9 mouse cellular contexts compared by ENCODE assay signal in genomic region chr15:51103948-51104347, GRCm38 (mm10).
DNase-seq lines count a peak whose midpoint lies in the region; ATAC-seq and TF ChIP-seq lines count a peak whose summit lies in the region.
"Had no signal": no experiment of that assay in that cellular context is flagged by ENCODE, and none has a peak within 500 bp of the region (broad histone marks: within the 10 kb centered on the region; RNA-seq: fewer than 3 reads in every experiment).

No protein-coding gene starts in this region.

- no peaks in the 10 kb centered on the region for H3K36me3 ChIP-seq in lung, postnatal 0 days (ENCODE audit: insufficient read depth, low read length)
- no peaks in the 10 kb centered on the region for H3K36me3 ChIP-seq in forebrain, embryonic 16.5 days (ENCODE audit: control insufficient read depth, insufficient read depth)
- H3K36me3 ChIP-seq in limb, embryonic 11.5 days (ENCODE audit: control insufficient read depth, insufficient read depth, low read length): no peaks in the 10 kb centered on the region
- H3K36me3 ChIP-seq in stomach, embryonic 15.5 days: no peaks in the 10 kb centered on the region

- WGBS in lung, postnatal 0 days: 73% methylated on average over 7 of the region's 7 CpGs
- WGBS in forebrain, embryonic 16.5 days: 43% methylated on average over 7 of the region's 7 CpGs
- WGBS in limb, embryonic 11.5 days: 70% methylated on average over 7 of the region's 7 CpGs
- WGBS in stomach, embryonic 15.5 days: 77% methylated on average over 7 of the region's 7 CpGs

- TF ChIP-seq EP300 in lung, postnatal 0 days (IDR thresholded peaks at IDR 0.05): no peak

- peak overlapping the region; percentile 48 for H3K4me2 ChIP-seq in lung, postnatal 0 days (replicated peaks; ENCODE audit: low read depth, low read length)
- H3K4me2 ChIP-seq in forebrain, embryonic 16.5 days (ENCODE audit: low read length): peak overlapping the region; percentile 53
- H3K4me2 ChIP-seq in limb, embryonic 11.5 days (ENCODE audit: low read depth, severe bottlenecking): 0 out of 2 replicates have a peak overlapping the region, but pooled peaks have one; percentile 8
- H3K4me2 ChIP-seq in stomach, embryonic 15.5 days: peak overlapping the region; percentile 46; the same call in 1 of the 2 replicates

- H3K4me1 ChIP-seq in lung, postnatal 0 days (ENCODE audit: insufficient read depth, low read depth, low read length): no peaks in the 10 kb centered on the region
- H3K4me1 ChIP-seq in forebrain, embryonic 16.5 days (replicated peaks; ENCODE audit: control insufficient read depth, insufficient read depth, low read length): peaks cover 3% of the 10 kb centered on the region; the same call in 1 of the 2 replicates
- H3K4me1 ChIP-seq in limb, embryonic 11.5 days (ENCODE audit: control insufficient read depth, insufficient read depth, low read length): no peaks in the 10 kb centered on the region
- H3K4me1 ChIP-seq in stomach, embryonic 15.5 days: no peaks in the 10 kb centered on the region

- H3K4me3 ChIP-seq in lung, postnatal 0 days (ENCODE audit: low read depth, low read length): no peak overlapping the region
- peak overlapping the region; percentile 33 for H3K4me3 ChIP-seq in forebrain, embryonic 16.5 days (replicated peaks; ENCODE audit: low read length)
- no peak overlapping the region for H3K4me3 ChIP-seq in limb, embryonic 11.5 days (ENCODE audit: low read depth, low read length)
- H3K4me3 ChIP-seq in stomach, embryonic 15.5 days (replicated peaks): no peak overlapping the region

- H3K27ac ChIP-seq in lung, postnatal 0 days (ENCODE audit: low read length): no peak overlapping the region
- no peak overlapping the region; the same call in 1 of the 2 replicates for H3K27ac ChIP-seq in forebrain, embryonic 16.5 days (ENCODE audit: low read length)
- no peak overlapping the region for H3K27ac ChIP-seq in limb, embryonic 11.5 days (replicated peaks; ENCODE audit: low read depth, low read length)
- H3K27ac ChIP-seq in stomach, embryonic 15.5 days: no peak overlapping the region

- no peak for ATAC-seq in lung, postnatal 0 days
- ATAC-seq in forebrain, embryonic 16.5 days: peak; percentile 67
- ATAC-seq in limb, embryonic 11.5 days (ENCODE audit: insufficient number of reproducible peaks, low FRiP score, low TSS enrichment, low read depth): no peak
- no peak for ATAC-seq in stomach, embryonic 15.5 days (ENCODE audit: insufficient read depth, low FRiP score, low read depth)

- no peak for DNase-seq in lung, postnatal 0 days (ENCODE audit: low spot score)
- DNase-seq in lung, postnatal 25 days (ENCODE audit: low spot score): no peak
- no peak for DNase-seq in limb, embryonic 11.5 days (ENCODE audit: low spot score)
- DNase-seq in spleen, postnatal 14 days (ENCODE audit: low spot score in 2 of 2): no peak
- DNase-seq in T-cell, adult 2 months (ENCODE audit: low spot score): no peak
- DNase-seq: cerebellum, adult 18-20 months; heart, postnatal 10 days had no signal

- TF ChIP-seq CTCF in lung, postnatal 0 days (IDR thresholded peaks at IDR 0.05): no peak

- H3K9ac ChIP-seq in lung, postnatal 0 days (replicated peaks; ENCODE audit: low read depth): no peak overlapping the region
- H3K9ac ChIP-seq in forebrain, embryonic 16.5 days (replicated peaks; ENCODE audit: low read depth, low read length): no peak overlapping the region
- H3K9ac ChIP-seq in limb, embryonic 11.5 days (ENCODE audit: low read length): no peak overlapping the region
- H3K9ac ChIP-seq in stomach, embryonic 15.5 days: no peak overlapping the region

- H3K27me3 ChIP-seq in lung, postnatal 0 days (replicated peaks; ENCODE audit: insufficient read depth, low read length): no peaks in the 10 kb centered on the region
- H3K27me3 ChIP-seq in forebrain, embryonic 16.5 days (replicated peaks; ENCODE audit: control insufficient read depth, insufficient read depth, low read length): no peaks in the 10 kb centered on the region
- no peaks in the 10 kb centered on the region for H3K27me3 ChIP-seq in limb, embryonic 11.5 days (ENCODE audit: control insufficient read depth, insufficient read depth, low read length)
- H3K27me3 ChIP-seq in stomach, embryonic 15.5 days (replicated peaks): no peaks in the 10 kb centered on the region

- H3K9me3 ChIP-seq in lung, postnatal 0 days (ENCODE audit: low read length): no peaks in the 10 kb centered on the region
- H3K9me3 ChIP-seq in forebrain, embryonic 16.5 days (ENCODE audit: control insufficient read depth, low read length): no peaks in the 10 kb centered on the region
- no peaks in the 10 kb centered on the region for H3K9me3 ChIP-seq in limb, embryonic 11.5 days (ENCODE audit: control insufficient read depth, low read length)
- no peaks in the 10 kb centered on the region for H3K9me3 ChIP-seq in stomach, embryonic 15.5 days
